Mouse (Mus musculus): ENCODE data around the gene Foxd3. TPM values are rescaled to one million over a fixed set of nuclear protein-coding genes. Genes with fewer than 3 reads are reported as not detected.

The Foxd3 gene
- 0.05 TPM in 2 replicates for polyA plus RNA-seq (2015; fragmentation: Nextera tagmentation; extraction: Ambion mirVana)

- Histone ChIP-seq H3K9me3 (replicated peaks; ENCODE audit: low read length) (no peaks in the 10 kb centered on the region), H3K9ac (ENCODE audit: low read depth, low read length) (no peak within 1 kb of the TSS), H3K27me3 (ENCODE audit: insufficient read depth, low read length) (peaks cover 76% of the 10 kb centered on the region), H3K36me3 (ENCODE audit: insufficient read depth, low read length) (no peaks in the 10 kb centered on the region), H3K27ac (no peak within 1 kb of the TSS), H3K4me1 (replicated peaks; ENCODE audit: insufficient read depth, low read length) (peaks cover 12% of the 10 kb centered on the region; the same call in 1 of the 2 replicates), H3K4me2 (ENCODE audit: low read length) (peak within 1 kb of the TSS; percentile 46), H3K4me3 (replicated peaks; ENCODE audit: low read depth, low read length) (peak within 1 kb of the TSS; percentile 31)
- ATAC-seq (replicated peaks; ENCODE audit: low FRiP score, low read depth) = peak; percentile 57; the same call in 1 of the 2 replicates
- TF ChIP-seq CTCF (IDR thresholded peaks at IDR 0.05; ENCODE audit: low read depth) = no peak
- DNase-seq (ENCODE audit: low spot score) = no peak
- 2% methylated on average over 55 of the region's 62 CpGs for WGBS
Measured at GRCm38 (mm10) chr4:99655937-99656604, at the start of gene Foxd3. Gene Foxd3, plus strand, starts transcription at chr4:99656299.

DNA sequence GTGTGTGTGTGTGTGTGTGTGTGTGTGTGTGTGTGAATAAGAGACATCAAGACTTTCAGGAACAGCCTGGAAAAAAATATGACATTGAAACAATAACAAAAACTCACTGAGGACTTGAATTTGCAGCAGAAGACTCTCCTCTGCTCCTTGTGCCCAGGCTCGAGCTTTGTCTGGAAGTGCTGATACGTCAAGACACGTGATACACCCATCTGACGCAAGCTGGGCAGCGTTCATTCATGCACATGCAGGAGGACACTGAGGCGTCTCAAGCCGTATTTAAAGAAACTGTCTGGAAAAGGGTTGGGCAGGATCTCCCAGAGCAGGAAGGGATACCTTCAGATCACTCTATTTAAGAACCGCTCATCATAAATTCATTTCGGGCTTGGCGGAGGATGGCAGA, 43.9 kb upstream of the Foxd3 start:
- H3K9ac ChIP-seq (ENCODE audit: low read depth, low read length) = no peak overlapping the region
- no peaks in the 10 kb centered on the region for H3K27me3 ChIP-seq (ENCODE audit: insufficient read depth, low read length)
- no peak overlapping the region for H3K4me2 ChIP-seq (ENCODE audit: low read length)
- no peak for TF ChIP-seq CTCF (IDR thresholded peaks at IDR 0.05; ENCODE audit: low read depth)
- ATAC-seq (replicated peaks; ENCODE audit: low FRiP score, low read depth) (no peak), DNase-seq (ENCODE audit: low spot score) (no peak)
- H3K27ac ChIP-seq = no peak overlapping the region
- no peaks in the 10 kb centered on the region for H3K36me3 ChIP-seq (ENCODE audit: insufficient read depth, low read length)
- WGBS = 70% methylated on average over 10 of the region's 10 CpGs
- H3K4me3 ChIP-seq (replicated peaks; ENCODE audit: low read depth, low read length) = no peak overlapping the region
- no peaks in the 10 kb centered on the region for H3K4me1 ChIP-seq (replicated peaks; ENCODE audit: insufficient read depth, low read length)
- H3K9me3 ChIP-seq (replicated peaks; ENCODE audit: low read length) = no peaks in the 10 kb centered on the region

DNA sequence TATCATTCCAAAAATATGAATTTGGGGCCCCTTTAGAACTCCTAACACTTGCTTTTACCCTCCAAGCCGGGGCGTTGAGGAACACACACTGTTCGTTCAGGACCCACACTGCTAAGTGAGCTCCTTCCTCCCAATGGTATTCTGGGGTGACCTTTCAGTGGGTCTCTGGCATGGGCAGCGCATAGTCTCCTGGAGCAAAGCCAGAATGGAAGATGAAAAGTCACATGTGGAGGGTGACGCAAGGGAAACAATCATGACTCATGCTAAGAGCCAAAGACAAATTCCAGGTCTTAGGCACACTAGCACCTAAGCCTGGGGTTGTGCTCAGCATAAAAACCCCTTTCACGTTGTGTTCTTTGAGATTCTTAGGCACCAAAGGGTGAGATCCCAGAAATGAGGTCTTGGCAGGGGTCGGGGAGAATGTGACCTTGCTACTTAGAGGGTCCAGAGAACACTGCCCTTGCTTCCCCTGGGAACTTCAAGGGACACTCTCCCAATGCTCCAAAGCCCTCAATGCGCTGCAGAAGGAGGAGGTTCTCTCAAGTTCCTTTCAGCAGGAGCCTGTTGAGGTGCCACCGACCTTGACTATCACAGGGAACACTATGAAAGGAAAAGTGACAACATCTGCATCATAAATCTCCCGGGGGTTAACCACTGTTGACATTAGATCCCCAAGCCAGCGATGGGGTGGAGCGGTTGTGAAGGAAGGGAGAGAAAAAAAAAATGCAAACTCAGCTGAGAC, 43.3 kb upstream of the Foxd3 start:
- no peaks in the 10 kb centered on the region for H3K36me3 ChIP-seq (ENCODE audit: insufficient read depth, low read length)
- no peak for TF ChIP-seq CTCF (IDR thresholded peaks at IDR 0.05; ENCODE audit: low read depth)
- 55% methylated on average over 12 of the region's 12 CpGs for WGBS
- no peak overlapping the region for H3K4me2 ChIP-seq (ENCODE audit: low read length)
- ATAC-seq (replicated peaks; ENCODE audit: low FRiP score, low read depth) (no peak), DNase-seq (ENCODE audit: low spot score) (no peak)
- no peak overlapping the region for H3K27ac ChIP-seq
- no peak overlapping the region for H3K9ac ChIP-seq (ENCODE audit: low read depth, low read length)
- H3K4me1 ChIP-seq (replicated peaks; ENCODE audit: insufficient read depth, low read length) = no peaks in the 10 kb centered on the region
- H3K9me3 ChIP-seq (replicated peaks; ENCODE audit: low read length) = no peaks in the 10 kb centered on the region
- H3K27me3 ChIP-seq (ENCODE audit: insufficient read depth, low read length) = no peaks in the 10 kb centered on the region
- no peak overlapping the region for H3K4me3 ChIP-seq (replicated peaks; ENCODE audit: low read depth, low read length)

DNA sequence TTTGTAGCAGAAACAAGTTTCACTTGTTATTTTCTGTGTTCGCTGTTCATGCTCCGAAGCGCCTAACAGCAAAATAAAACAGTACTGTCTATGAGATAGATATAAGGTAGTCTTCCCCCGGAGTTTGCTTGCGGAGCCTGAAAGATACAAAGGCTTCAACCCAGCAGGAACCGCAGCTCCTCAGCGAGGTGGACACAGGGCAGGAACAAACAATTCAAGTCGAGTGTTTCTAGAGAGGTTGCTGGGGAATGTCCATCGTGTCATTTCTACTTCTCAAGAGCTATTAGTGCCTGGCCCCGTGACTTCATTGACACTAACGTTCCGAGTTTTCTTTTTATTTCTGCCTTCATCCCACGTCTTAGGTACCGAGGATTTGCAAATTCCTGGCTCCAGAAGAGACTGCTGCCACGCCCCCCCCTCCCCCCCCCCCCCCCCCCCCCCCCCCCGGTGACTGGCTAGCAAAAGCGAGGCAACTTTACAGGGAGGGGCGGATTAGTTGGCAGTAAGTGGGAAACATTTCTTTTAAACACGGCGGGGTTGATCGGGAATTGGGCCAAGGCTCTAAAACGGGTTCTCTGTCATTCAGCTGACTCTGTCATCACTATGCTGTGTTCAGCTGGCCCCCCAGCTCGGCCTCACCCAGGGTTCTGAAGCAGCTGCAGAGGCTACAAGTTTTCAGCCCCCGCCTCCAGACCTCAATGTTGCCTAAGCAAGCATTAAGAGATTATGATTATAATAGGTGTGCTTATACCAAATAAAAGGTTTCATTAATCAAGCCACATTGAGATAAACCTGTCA, 29.9 kb upstream of the Foxd3 start:
- H3K27me3 ChIP-seq (ENCODE audit: insufficient read depth, low read length) = peaks cover 3% of the 10 kb centered on the region; the same call in 1 of the 2 replicates
- no peaks in the 10 kb centered on the region for H3K9me3 ChIP-seq (replicated peaks; ENCODE audit: low read length)
- H3K27ac ChIP-seq = no peak overlapping the region
- DNase-seq (ENCODE audit: low spot score) (no peak), ATAC-seq (replicated peaks; ENCODE audit: low FRiP score, low read depth) (no peak)
- TF ChIP-seq CTCF (IDR thresholded peaks at IDR 0.05; ENCODE audit: low read depth) = no peak
- no peak overlapping the region for H3K4me3 ChIP-seq (replicated peaks; ENCODE audit: low read depth, low read length)
- 13% methylated on average over 22 of the region's 24 CpGs for WGBS
- no peaks in the 10 kb centered on the region for H3K36me3 ChIP-seq (ENCODE audit: insufficient read depth, low read length)
- no peaks in the 10 kb centered on the region for H3K4me1 ChIP-seq (replicated peaks; ENCODE audit: insufficient read depth, low read length)
- no peak overlapping the region for H3K9ac ChIP-seq (ENCODE audit: low read depth, low read length)
- H3K4me2 ChIP-seq (ENCODE audit: low read length) = peak overlapping the region; percentile 37; the same call in 1 of the 2 replicates

- Histone ChIP-seq H3K9ac (ENCODE audit: low read depth, low read length) (no peak overlapping the region), H3K27me3 (ENCODE audit: insufficient read depth, low read length) (peaks cover 3% of the 10 kb centered on the region; the same call in 1 of the 2 replicates), H3K27ac (no peak overlapping the region), H3K4me3 (replicated peaks; ENCODE audit: low read depth, low read length) (no peak overlapping the region), H3K36me3 (ENCODE audit: insufficient read depth, low read length) (no peaks in the 10 kb centered on the region), H3K4me1 (replicated peaks; ENCODE audit: insufficient read depth, low read length) (no peaks in the 10 kb centered on the region), H3K4me2 (ENCODE audit: low read length) (no peak overlapping the region), H3K9me3 (replicated peaks; ENCODE audit: low read length) (no peaks in the 10 kb centered on the region)
- TF ChIP-seq CTCF (IDR thresholded peaks at IDR 0.05; ENCODE audit: low read depth) = no peak
- DNase-seq (ENCODE audit: low spot score) = no peak
- 82% methylated on average over 13 of the region's 13 CpGs for WGBS
- no peak for ATAC-seq (replicated peaks; ENCODE audit: low FRiP score, low read depth)
Measured at GRCm38 (mm10) chr4:99627057-99627456, 29.0 kb upstream of the Foxd3 start.

DNA sequence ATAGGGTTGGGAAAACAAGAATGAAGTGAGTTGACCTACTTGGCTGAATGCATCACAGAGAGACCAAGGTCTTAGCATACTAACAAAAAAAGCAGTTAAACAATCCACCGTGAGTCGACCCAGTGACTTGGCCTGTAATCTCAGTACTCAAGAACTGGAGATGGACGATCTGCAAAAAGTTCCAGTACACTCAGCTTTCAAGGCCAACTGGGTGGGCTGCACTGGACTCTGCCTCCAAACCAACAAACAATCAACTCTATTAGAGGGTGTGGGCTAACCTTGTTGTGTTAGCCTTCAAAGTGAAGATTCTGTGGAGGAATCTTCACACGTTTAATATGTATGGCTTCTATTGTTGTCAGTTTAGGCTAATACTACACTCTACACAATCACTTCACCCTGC, 20.1 kb upstream of the Foxd3 start:
- no peak for DNase-seq (ENCODE audit: low spot score)
- Histone ChIP-seq H3K27ac (no peak overlapping the region), H3K9me3 (replicated peaks; ENCODE audit: low read length) (no peaks in the 10 kb centered on the region), H3K4me1 (replicated peaks; ENCODE audit: insufficient read depth, low read length) (no peaks in the 10 kb centered on the region), H3K4me3 (replicated peaks; ENCODE audit: low read depth, low read length) (no peak overlapping the region), H3K27me3 (ENCODE audit: insufficient read depth, low read length) (no peaks in the 10 kb centered on the region), H3K36me3 (ENCODE audit: insufficient read depth, low read length) (no peaks in the 10 kb centered on the region), H3K4me2 (ENCODE audit: low read length) (no peak overlapping the region), H3K9ac (ENCODE audit: low read depth, low read length) (no peak overlapping the region)
- ATAC-seq (replicated peaks; ENCODE audit: low FRiP score, low read depth) = no peak
- WGBS = 68% methylated on average over 4 of the region's 4 CpGs
- no peak for TF ChIP-seq CTCF (IDR thresholded peaks at IDR 0.05; ENCODE audit: low read depth)
